In the genomic region with DNA sequence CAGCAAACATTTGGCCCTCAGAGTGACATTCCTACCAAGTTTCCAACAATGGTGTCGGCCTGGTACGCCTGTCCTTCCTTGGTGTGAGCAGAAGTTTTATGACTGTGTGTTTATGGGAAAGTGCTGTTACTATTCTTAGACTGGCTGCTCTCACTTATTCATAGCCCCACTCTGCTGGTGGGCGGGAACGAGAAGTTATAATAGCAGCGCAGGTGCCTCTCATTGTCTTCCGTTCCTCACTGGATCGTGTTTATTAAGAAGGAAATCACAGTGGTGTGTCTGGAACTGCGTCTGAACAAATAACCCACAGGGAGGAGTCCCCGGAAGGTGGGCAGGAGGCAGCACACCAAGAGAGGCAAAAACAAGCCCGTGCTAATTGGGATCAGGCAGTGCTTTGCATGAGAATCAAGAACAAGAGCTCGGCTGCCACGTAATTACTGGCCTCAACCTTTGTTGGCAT, we compare ENCODE assay signal across 9 mouse cellular contexts.
A peak's percentile ranks its signal among the peaks of the same experiment; 100 is the strongest.
DNase-seq lines count a peak whose midpoint lies in the region; ATAC-seq and TF ChIP-seq lines count a peak whose summit lies in the region.
"Had no signal": no experiment of that assay in that cellular context is flagged by ENCODE, and none has a peak within 500 bp of the region (broad histone marks: within the 10 kb centered on the region; RNA-seq: fewer than 3 reads in every experiment).

No protein-coding gene starts in this region.

- 0 out of 2 replicates have a peak, but pooled peaks cover 5% of the 10 kb centered on the region for H3K9me3 ChIP-seq in midbrain, embryonic 13.5 days
- no peaks in the 10 kb centered on the region for H3K9me3 ChIP-seq in midbrain, embryonic 15.5 days
- 0 out of 2 replicates have a peak, but pooled peaks cover 3% of the 10 kb centered on the region for H3K9me3 ChIP-seq in heart, embryonic 16.5 days (replicated peaks; ENCODE audit: control insufficient read depth, low read length)
- H3K9me3 ChIP-seq in hindbrain, embryonic 11.5 days (ENCODE audit: control insufficient read depth, low read length), result no peaks in the 10 kb centered on the region
- H3K9me3 ChIP-seq: hindbrain, embryonic 12.5 days had no signal

- H3K27ac ChIP-seq in midbrain, embryonic 13.5 days, result no peak overlapping the region
- no peak overlapping the region for H3K27ac ChIP-seq in midbrain, embryonic 15.5 days
- H3K27ac ChIP-seq in heart, embryonic 16.5 days (ENCODE audit: low read length), result peak overlapping the region; percentile 90
- H3K27ac ChIP-seq in hindbrain, embryonic 11.5 days (ENCODE audit: low read depth, low read length), result no peak overlapping the region
- H3K27ac ChIP-seq: hindbrain, embryonic 12.5 days; liver, embryonic 12.5 days had no signal

- peak; percentile 86 for DNase-seq in brain, embryonic 14.5 days (ENCODE audit: low read depth)
- peak; percentile 32 for DNase-seq in splenic B cell, adult 2 months (ENCODE audit: low read depth, low spot score)
- no peak for DNase-seq in hindbrain, embryonic 11.5 days (ENCODE audit: low spot score)
- no peak for DNase-seq in kidney, postnatal 10 days

- no peak overlapping the region for H3K4me3 ChIP-seq in midbrain, embryonic 13.5 days (replicated peaks)
- H3K4me3 ChIP-seq in midbrain, embryonic 15.5 days, result no peak overlapping the region
- H3K4me3 ChIP-seq in heart, embryonic 16.5 days (ENCODE audit: low read length), result no peak overlapping the region
- no peak overlapping the region for H3K4me3 ChIP-seq in hindbrain, embryonic 11.5 days (ENCODE audit: low read depth, low read length)
- H3K4me3 ChIP-seq: hindbrain, embryonic 12.5 days; liver, embryonic 12.5 days had no signal

- H3K27me3 ChIP-seq in midbrain, embryonic 13.5 days, result no peaks in the 10 kb centered on the region
- no peaks in the 10 kb centered on the region for H3K27me3 ChIP-seq in midbrain, embryonic 15.5 days (replicated peaks)
- no peaks in the 10 kb centered on the region for H3K27me3 ChIP-seq in heart, embryonic 16.5 days (ENCODE audit: control insufficient read depth, insufficient read depth, low read length)
- H3K27me3 ChIP-seq in splenic B cell, adult 2 months (ENCODE audit: control insufficient read depth, insufficient read depth, low read length, poor library complexity, severe bottlenecking), result no peaks in the 10 kb centered on the region
- no peaks in the 10 kb centered on the region for H3K27me3 ChIP-seq in hindbrain, embryonic 11.5 days (ENCODE audit: control insufficient read depth, insufficient read depth, low read length)
- H3K27me3 ChIP-seq: hindbrain, embryonic 12.5 days; liver, embryonic 12.5 days had no signal

- H3K4me1 ChIP-seq in midbrain, embryonic 13.5 days (replicated peaks), result peaks cover 6% of the 10 kb centered on the region
- H3K4me1 ChIP-seq in midbrain, embryonic 15.5 days, result no peaks in the 10 kb centered on the region
- peaks cover 27% of the 10 kb centered on the region for H3K4me1 ChIP-seq in heart, embryonic 16.5 days (ENCODE audit: control insufficient read depth, insufficient read depth, low read length)
- H3K4me1 ChIP-seq in hindbrain, embryonic 11.5 days (replicated peaks; ENCODE audit: control insufficient read depth, insufficient read depth, low read length), result no peaks in the 10 kb centered on the region
- H3K4me1 ChIP-seq: hindbrain, embryonic 12.5 days had no signal

- no peaks in the 10 kb centered on the region for H3K36me3 ChIP-seq in midbrain, embryonic 13.5 days
- H3K36me3 ChIP-seq in midbrain, embryonic 15.5 days (replicated peaks), result no peaks in the 10 kb centered on the region
- no peaks in the 10 kb centered on the region for H3K36me3 ChIP-seq in heart, embryonic 16.5 days (ENCODE audit: control insufficient read depth, insufficient read depth)
- no peaks in the 10 kb centered on the region for H3K36me3 ChIP-seq in splenic B cell, adult 2 months (ENCODE audit: control insufficient read depth, insufficient read depth, low read length, poor library complexity, severe bottlenecking)
- H3K36me3 ChIP-seq in hindbrain, embryonic 11.5 days (ENCODE audit: control insufficient read depth, insufficient read depth, low read length), result no peaks in the 10 kb centered on the region
- H3K36me3 ChIP-seq: hindbrain, embryonic 12.5 days; liver, embryonic 12.5 days had no signal

- TF ChIP-seq CTCF in brain, embryonic 14.5 days (IDR thresholded peaks at IDR 0.05; ENCODE audit: borderline replicate concordance, extremely low read depth, insufficient read depth, insufficient read length), result no peak

- ATAC-seq in midbrain, embryonic 13.5 days, result no peak
- ATAC-seq in midbrain, embryonic 15.5 days (replicated peaks), result no peak
- ATAC-seq in heart, embryonic 16.5 days (replicated peaks; ENCODE audit: extremely low read depth, insufficient read depth, low FRiP score), result peak; percentile 54
- ATAC-seq in hindbrain, embryonic 11.5 days (ENCODE audit: low FRiP score), result no peak
- ATAC-seq: liver, embryonic 12.5 days had no signal

- 0 out of 2 replicates have a peak overlapping the region, but pooled peaks have one; percentile 1 for H3K4me2 ChIP-seq in midbrain, embryonic 13.5 days (replicated peaks)
- H3K4me2 ChIP-seq in midbrain, embryonic 15.5 days, result no peak overlapping the region
- peak overlapping the region; percentile 51 for H3K4me2 ChIP-seq in heart, embryonic 16.5 days (ENCODE audit: low read depth, low read length)
- no peak overlapping the region for H3K4me2 ChIP-seq in hindbrain, embryonic 11.5 days (replicated peaks; ENCODE audit: low read depth, low read length)
- H3K4me2 ChIP-seq: hindbrain, embryonic 12.5 days; liver, embryonic 12.5 days had no signal

- H3K9ac ChIP-seq in midbrain, embryonic 13.5 days (replicated peaks), result no peak overlapping the region
- no peak overlapping the region for H3K9ac ChIP-seq in midbrain, embryonic 15.5 days
- peak overlapping the region; percentile 31; the same call in 1 of the 2 replicates for H3K9ac ChIP-seq in heart, embryonic 16.5 days (ENCODE audit: low read length)
- no peak overlapping the region for H3K9ac ChIP-seq in hindbrain, embryonic 11.5 days (ENCODE audit: low read depth, low read length)
- H3K9ac ChIP-seq: hindbrain, embryonic 12.5 days; liver, embryonic 12.5 days had no signal

- no peak for TF ChIP-seq POLR2A in brain, embryonic 14.5 days (IDR thresholded peaks at IDR 0.05; ENCODE audit: borderline replicate concordance, extremely low read depth, insufficient read depth, insufficient read length, poor library complexity, severe bottlenecking)

- 34% methylated on average over 12 of the region's 12 CpGs for WGBS in midbrain, embryonic 13.5 days
- WGBS in midbrain, embryonic 15.5 days, result 37% methylated on average over 12 of the region's 12 CpGs
- whole genome bisulfite sequencing in heart, embryonic 16.5 days, result 23% methylated on average over 12 of the region's 12 CpGs
- WGBS in hindbrain, embryonic 11.5 days, result 44% methylated on average over 12 of the region's 12 CpGs

Comparison
In these comparisons a context has a peak if more than half of its experiments do, and no peak if none do; other contexts are left out.
1. H3K4me2 ChIP-seq: peak in midbrain, embryonic 13.5 days (single experiment) and heart, embryonic 16.5 days (single experiment); none in midbrain, embryonic 15.5 days (single experiment) and hindbrain, embryonic 11.5 days (single experiment).
2. DNase-seq: peak in brain, embryonic 14.5 days (single experiment) and splenic B cell, adult 2 months (single experiment); none in hindbrain, embryonic 11.5 days (single experiment) and kidney, postnatal 10 days (single experiment).